Mouse (Mus musculus) liver, embryonic 13.5 days (tissue): ENCODE data around the gene Ncor2. TPM values are rescaled to one million over a fixed set of nuclear protein-coding genes. Genes with fewer than 3 reads are reported as not detected.

Experiments used
- ATAC-seq: fragments of 200-750 bp; cut with Nextera tagmentation; 2 replicates; pipeline ENCODE4 v1.8.0; 2017; ENCODE audit warnings: low read depth, mild to moderate bottlenecking, moderate number of reproducible peaks, moderate library complexity
- DNase-seq: peaks from one replicate; pipeline ENCODE4 v3.0.0; 2022
- H3K27ac ChIP-seq: fragments of 300-500 bp; sonication (generic); 2 replicates; pipeline ENCODE4 v1.5.1; 2015; ENCODE audit warnings: moderate library complexity, mild to moderate bottlenecking, inconsistent platforms
- H3K27me3 ChIP-seq: fragments of 300-500 bp; sonication (generic); 2 replicates; pipeline ENCODE4 v1.6.1; 2015; ENCODE audit warnings: mild to moderate bottlenecking, inconsistent platforms
- H3K36me3 ChIP-seq: fragments of 300-500 bp; sonication (generic); 2 replicates; pipeline ENCODE4 v1.6.1; 2015; ENCODE audit warnings: mild to moderate bottlenecking, inconsistent platforms
- H3K4me1 ChIP-seq: fragments of 300-500 bp; sonication (generic); replicated peaks from 2 replicates; pipeline ENCODE4 v1.6.1; 2015; ENCODE audit warnings: inconsistent platforms
- H3K4me2 ChIP-seq: fragments of 300-500 bp; sonication (generic); 2 replicates; pipeline ENCODE4 v1.6.1; 2015; ENCODE audit warnings: inconsistent platforms, mild to moderate bottlenecking, moderate library complexity
- H3K4me3 ChIP-seq: fragments of 300-500 bp; sonication (generic); replicated peaks from 2 replicates; pipeline ENCODE4 v1.5.1; 2015; ENCODE audit warnings: mild to moderate bottlenecking, inconsistent platforms
- H3K9ac ChIP-seq: fragments of 300-500 bp; sonication (generic); 2 replicates; pipeline ENCODE4 v1.6.1; 2015; ENCODE audit warnings: mild to moderate bottlenecking, inconsistent platforms
- H3K9me3 ChIP-seq: fragments of 300-500 bp; sonication (generic); replicated peaks from 2 replicates; pipeline ENCODE4 v1.6.1; 2016; ENCODE audit warnings: inconsistent platforms
- WGBS: fragments of 180-500 bp; shearing (Covaris S2); methylation state at CpG from one replicate; pipeline ENCODE4 v1.1.7; 2015; ENCODE audit not compliant: insufficient replicate concordance; 5-methylcytosine and 5-hydroxymethylcytosine counted together
- polyA plus RNA-seq: library from polyadenylated mRNA; unstranded; fragments of >200 nt; fragmentation: Nextera tagmentation; extraction: Ambion mirVana; gene quantifications from 2 replicates; pipeline ENCODE4 v1.2.1, GENCODE M21; 2015

Gene Ncor2
- polyA plus RNA-seq, 1 experiment from 2014 or later, result 4.5 TPM

GRCm38 (mm10) chr5:125177481-125178134 is 1.4 kb downstream of the Ncor2 start:
- DNase-seq (peak; percentile 54), ATAC-seq (peak; percentile 32)
- Histone ChIP-seq H3K4me3 (peak overlapping the region; percentile 77), H3K27ac (peak overlapping the region; percentile 69), H3K4me1 (peaks cover 69% of the 10 kb centered on the region), H3K4me2 (peak overlapping the region; percentile 96), H3K9ac (peak overlapping the region; percentile 78), H3K9me3 (no peaks in the 10 kb centered on the region), H3K36me3 (no peaks in the 10 kb centered on the region), H3K27me3 (peaks cover 15% of the 10 kb centered on the region; the same call in 1 of the 2 replicates)
- WGBS, result 2% methylated on average over 44 of the region's 44 CpGs

- no peak overlapping the region for H3K27ac ChIP-seq
- H3K27me3 ChIP-seq, result 0 out of 2 replicates have a peak, but pooled peaks cover 13% of the 10 kb centered on the region
- WGBS, result 53% methylated on average over 12 of the region's 12 CpGs
- no peaks in the 10 kb centered on the region for H3K36me3 ChIP-seq
- H3K4me2 ChIP-seq, result peak overlapping the region; percentile 96
- H3K9me3 ChIP-seq, result no peaks in the 10 kb centered on the region
- no peak overlapping the region for H3K9ac ChIP-seq
- ATAC-seq (no peak), DNase-seq (no peak)
- peak overlapping the region; percentile 77 for H3K4me3 ChIP-seq
- peaks cover 76% of the 10 kb centered on the region for H3K4me1 ChIP-seq
These were observed 2.2 kb downstream of the Ncor2 start for GRCm38 (mm10) chr5:125176864-125177263.

- H3K9ac ChIP-seq, result no peak overlapping the region
- H3K4me1 ChIP-seq, result peaks cover 79% of the 10 kb centered on the region
- DNase-seq, result no peak
- H3K36me3 ChIP-seq, result no peaks in the 10 kb centered on the region
- no peak overlapping the region for H3K27ac ChIP-seq
- no peak overlapping the region for H3K4me3 ChIP-seq
- WGBS, result 49% methylated on average over 5 of the region's 5 CpGs
- H3K9me3 ChIP-seq, result no peaks in the 10 kb centered on the region
- 0 out of 2 replicates have a peak, but pooled peaks cover 13% of the 10 kb centered on the region for H3K27me3 ChIP-seq
- no peak overlapping the region for H3K4me2 ChIP-seq
- ATAC-seq, result no peak
These were observed 2.7 kb downstream of the Ncor2 start for GRCm38 (mm10) chr5:125176370-125176766.

GRCm38 (mm10) chr5:125175673-125176369 is 3.2 kb downstream of the Ncor2 start:
- H3K27me3 ChIP-seq, result 0 out of 2 replicates have a peak, but pooled peaks cover 9% of the 10 kb centered on the region
- no peak for ATAC-seq
- 75% methylated on average over 8 of the region's 9 CpGs for WGBS
- H3K27ac ChIP-seq, result no peak overlapping the region
- no peak for DNase-seq
- peaks cover 79% of the 10 kb centered on the region for H3K4me1 ChIP-seq
- H3K36me3 ChIP-seq, result no peaks in the 10 kb centered on the region
- no peak overlapping the region for H3K4me3 ChIP-seq
- no peak overlapping the region for H3K4me2 ChIP-seq
- H3K9ac ChIP-seq, result no peak overlapping the region
- no peaks in the 10 kb centered on the region for H3K9me3 ChIP-seq

GRCm38 (mm10) chr5:125174726-125175672 is 4.0 kb downstream of the Ncor2 start:
- no peaks in the 10 kb centered on the region for H3K36me3 ChIP-seq
- WGBS, result 65% methylated on average over 13 of the region's 13 CpGs
- no peak overlapping the region for H3K4me3 ChIP-seq
- peaks cover 80% of the 10 kb centered on the region for H3K4me1 ChIP-seq
- no peak overlapping the region for H3K27ac ChIP-seq
- H3K9me3 ChIP-seq, result no peaks in the 10 kb centered on the region
- DNase-seq (no peak), ATAC-seq (no peak)
- H3K9ac ChIP-seq, result no peak overlapping the region
- 0 out of 2 replicates have a peak, but pooled peaks cover 6% of the 10 kb centered on the region for H3K27me3 ChIP-seq
- no peak overlapping the region for H3K4me2 ChIP-seq

- ATAC-seq, result no peak
These were observed 5.2 kb downstream of the Ncor2 start for GRCm38 (mm10) chr5:125173868-125174267.

GRCm38 (mm10) chr5:125172831-125173615 is 6.0 kb downstream of the Ncor2 start:
- peaks cover 71% of the 10 kb centered on the region for H3K4me1 ChIP-seq
- no peaks in the 10 kb centered on the region for H3K36me3 ChIP-seq
- H3K27me3 ChIP-seq, result no peaks in the 10 kb centered on the region
- WGBS, result 72% methylated on average over 12 of the region's 12 CpGs
- no peak overlapping the region for H3K27ac ChIP-seq
- DNase-seq, result no peak
- H3K9me3 ChIP-seq, result no peaks in the 10 kb centered on the region
- no peak overlapping the region for H3K9ac ChIP-seq
- H3K4me2 ChIP-seq, result no peak overlapping the region
- no peak overlapping the region for H3K4me3 ChIP-seq
- ATAC-seq, result no peak

More at GRCm38 (mm10) chr5:125173868-125174267, 5.2 kb downstream of the Ncor2 start:
- H3K4me3 ChIP-seq, result no peak overlapping the region
- 72% methylated on average over 1 of the region's 1 CpGs for WGBS
- H3K27ac ChIP-seq, result no peak overlapping the region
- no peaks in the 10 kb centered on the region for H3K9me3 ChIP-seq
- H3K36me3 ChIP-seq, result no peaks in the 10 kb centered on the region
- peaks cover 76% of the 10 kb centered on the region for H3K4me1 ChIP-seq
- H3K9ac ChIP-seq, result no peak overlapping the region
- no peak overlapping the region for H3K4me2 ChIP-seq
- no peaks in the 10 kb centered on the region for H3K27me3 ChIP-seq
- no peak for DNase-seq

GRCm38 (mm10) chr5:125171259-125171658 is 7.8 kb downstream of the Ncor2 start:
- peaks cover 70% of the 10 kb centered on the region for H3K4me1 ChIP-seq
- no peaks in the 10 kb centered on the region for H3K27me3 ChIP-seq
- no peak overlapping the region for H3K27ac ChIP-seq
- WGBS, result 73% methylated on average over 6 of the region's 6 CpGs
- no peaks in the 10 kb centered on the region for H3K9me3 ChIP-seq
- ATAC-seq (no peak), DNase-seq (no peak)
- no peak overlapping the region for H3K4me3 ChIP-seq
- H3K36me3 ChIP-seq, result no peaks in the 10 kb centered on the region
- H3K4me2 ChIP-seq, result no peak overlapping the region
- H3K9ac ChIP-seq, result no peak overlapping the region

- H3K9me3 ChIP-seq, result no peaks in the 10 kb centered on the region
- DNase-seq, result no peak
- no peak overlapping the region for H3K4me3 ChIP-seq
- WGBS, result 61% methylated on average over 11 of the region's 11 CpGs
- ATAC-seq, result no peak
- H3K4me1 ChIP-seq, result peaks cover 72% of the 10 kb centered on the region
- H3K9ac ChIP-seq, result no peak overlapping the region
- no peaks in the 10 kb centered on the region for H3K36me3 ChIP-seq
- H3K27ac ChIP-seq, result no peak overlapping the region
- H3K4me2 ChIP-seq, result no peak overlapping the region
- H3K27me3 ChIP-seq, result no peaks in the 10 kb centered on the region
These were observed 8.7 kb downstream of the Ncor2 start for GRCm38 (mm10) chr5:125170107-125170842.

- no peaks in the 10 kb centered on the region for H3K9me3 ChIP-seq
- ATAC-seq, result peak; percentile 53
- no peak overlapping the region for H3K4me3 ChIP-seq
- H3K4me1 ChIP-seq, result peaks cover 75% of the 10 kb centered on the region
- H3K4me2 ChIP-seq, result no peak overlapping the region
- WGBS, result 73% methylated on average over 7 of the region's 7 CpGs
- DNase-seq, result no peak
- no peaks in the 10 kb centered on the region for H3K36me3 ChIP-seq
- H3K27me3 ChIP-seq, result no peaks in the 10 kb centered on the region
- no peak overlapping the region for H3K9ac ChIP-seq
- H3K27ac ChIP-seq, result no peak overlapping the region
These were observed 10.9 kb downstream of the Ncor2 start for GRCm38 (mm10) chr5:125168101-125168500.
